Mouse (Mus musculus) frontal cortex, adult (tissue): ENCODE measurements around the gene Cygb.
"Not testable (repeated sequence)": the region's sequence is repeated elsewhere in the genome, so short reads cannot be mapped to it uniquely, and the experiment has no call there.

Experiments used
- ATAC-seq: cut with Nextera tagmentation; 2 replicates; pipeline ENCODE4 v1.9.2; 2017; ENCODE audit warnings: mild to moderate bottlenecking, moderate library complexity, mixed read lengths; ENCODE audit not compliant: low TSS enrichment

Cygb gene

GRCm38 (mm10) chr11:116636607-116637006, 17.5 kb downstream of the Cygb start:
- not testable (repeated sequence) for ATAC-seq

- ATAC-seq: no peak
Observed at GRCm38 (mm10) chr11:116632962-116633361, 21.2 kb downstream of the Cygb start.

DNA sequence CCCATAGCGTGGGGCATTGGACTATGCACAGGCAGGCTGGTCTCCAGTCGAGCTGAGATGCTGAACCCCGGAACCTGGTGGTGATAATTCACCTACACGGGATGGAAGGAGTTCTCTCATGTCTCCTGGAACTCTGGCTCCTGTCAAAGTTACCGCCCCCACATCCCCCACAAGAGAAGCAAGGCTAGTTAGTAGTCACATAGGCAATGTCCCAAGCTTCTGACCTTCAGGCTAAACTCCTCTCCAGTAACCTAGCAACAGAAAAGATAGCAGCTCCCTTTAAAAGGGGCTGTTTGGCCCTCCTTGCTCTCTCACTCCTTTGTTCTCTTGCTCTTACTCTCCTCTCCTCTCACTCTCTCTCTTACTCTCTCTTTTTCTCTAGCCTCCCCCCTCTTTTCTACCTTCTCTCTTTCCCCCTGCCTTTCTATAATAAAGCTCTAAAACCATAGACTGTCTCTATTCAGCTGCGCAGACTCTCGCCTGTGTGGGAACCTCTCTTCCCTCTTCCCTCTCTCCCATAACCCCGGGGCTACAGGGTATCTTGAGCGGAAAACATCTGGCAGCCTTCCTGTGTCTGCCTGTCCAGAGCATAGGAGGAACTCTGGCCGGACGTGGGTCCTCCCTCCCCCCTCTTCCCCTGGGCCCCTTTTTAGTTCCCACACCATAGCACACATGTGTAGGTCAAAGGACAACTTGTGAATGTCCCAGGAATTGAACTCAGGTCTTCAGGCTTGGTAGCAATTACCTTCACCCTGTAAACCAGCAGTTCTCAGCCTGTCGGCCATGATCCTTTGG, 23.7 kb downstream of the Cygb start:
- no peak for ATAC-seq

DNA sequence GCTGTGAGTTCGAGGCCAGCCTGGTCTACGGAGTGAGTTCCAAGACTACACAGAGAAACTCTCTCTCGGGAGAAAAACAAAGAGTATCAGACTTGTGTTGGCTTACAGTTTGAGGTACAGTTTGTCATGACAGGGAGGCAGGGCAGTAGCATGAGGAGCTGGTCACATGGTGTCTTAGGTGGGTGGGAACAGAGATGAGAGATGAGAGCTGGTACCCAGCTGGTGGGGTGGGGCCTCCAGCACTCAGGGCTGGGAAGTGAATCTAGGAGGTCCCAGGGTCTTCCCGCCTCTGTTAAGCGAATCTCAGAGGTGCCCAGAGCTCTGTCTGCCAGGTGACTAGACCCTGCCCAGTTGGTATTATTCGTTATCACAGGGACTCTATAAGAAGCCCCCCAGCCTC, 24.6 kb downstream of the Cygb start:
- no peak for ATAC-seq

DNA sequence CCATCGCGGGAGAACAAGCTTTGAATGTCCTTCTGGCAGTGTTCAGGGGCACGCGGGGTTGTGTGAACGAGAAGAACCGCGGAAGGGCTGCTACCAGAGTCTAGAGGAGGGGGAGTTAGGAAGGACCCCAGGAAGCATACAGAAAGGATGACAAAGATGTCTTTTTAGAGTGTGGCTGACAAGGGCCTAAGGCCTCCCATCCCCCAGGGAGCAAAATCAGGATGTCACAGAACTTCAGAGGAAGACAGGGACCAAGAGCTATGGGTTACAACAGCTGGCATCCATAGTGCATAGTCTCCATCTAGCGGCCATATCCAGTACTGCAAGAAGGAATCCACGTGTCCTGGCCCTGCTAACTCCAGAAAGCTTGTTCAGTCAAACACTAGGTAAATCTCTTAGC, 25.4 kb downstream of the Cygb start:
- ATAC-seq: peak; percentile 81; the same call in 1 of the 2 replicates

GRCm38 (mm10) chr11:116627072-116628020, 26.8 kb downstream of the Cygb start:
- no peak for ATAC-seq

- ATAC-seq: no peak
Observed at GRCm38 (mm10) chr11:116626299-116627071, 27.6 kb downstream of the Cygb start, which contains the start of gene Rhbdf2. Gene Rhbdf2 (minus strand): TSS chr11:116627019.

DNA sequence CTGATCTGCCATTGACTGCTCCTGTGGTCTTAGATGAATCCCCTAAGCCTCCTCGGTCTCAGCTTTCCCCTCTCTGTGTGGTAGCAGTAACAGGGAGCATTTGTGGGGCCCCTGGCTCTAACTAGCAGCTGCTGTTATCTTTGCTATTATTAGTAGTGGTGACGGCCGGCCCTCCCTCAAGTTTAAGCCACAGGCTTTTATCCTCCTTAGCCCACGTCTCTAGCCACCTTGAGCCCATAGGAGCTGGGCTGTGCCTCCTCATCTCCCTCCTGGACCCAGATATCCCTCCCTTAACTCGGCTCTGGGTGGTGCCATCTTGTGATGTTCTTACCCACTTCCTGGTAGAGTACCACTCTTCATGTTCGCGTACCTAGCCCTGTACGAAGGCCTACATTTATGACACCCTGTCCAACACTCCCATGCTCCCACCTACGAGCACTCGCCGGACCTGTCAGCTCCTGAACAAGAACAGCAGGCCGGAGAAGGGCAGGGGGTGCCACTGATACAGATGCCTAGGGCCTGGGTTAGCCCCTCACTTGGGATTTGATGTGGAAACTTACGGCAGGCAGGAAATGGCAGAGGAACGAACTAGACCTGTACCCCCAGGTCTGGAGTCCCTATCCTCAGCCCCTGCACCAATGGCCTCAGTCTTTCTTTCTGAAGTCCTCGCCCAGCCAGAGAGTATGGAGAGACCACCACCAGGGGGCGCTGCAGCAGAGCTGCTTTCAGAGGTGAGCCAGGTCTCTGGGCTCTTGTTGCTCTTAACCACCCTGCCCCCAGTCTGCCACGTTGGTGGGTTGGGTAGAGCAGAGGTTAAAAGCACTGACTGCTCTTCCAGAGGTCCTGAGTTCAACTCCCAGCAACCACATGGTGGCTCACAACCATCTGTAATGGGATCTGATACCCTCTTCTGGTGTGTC, 28.8 kb downstream of the Cygb start:
- ATAC-seq: no peak

- ATAC-seq: no peak
Observed at GRCm38 (mm10) chr11:116624131-116624832, 29.8 kb downstream of the Cygb start.

- no peak for ATAC-seq
Observed at GRCm38 (mm10) chr11:116623281-116624124, 30.6 kb downstream of the Cygb start.

DNA sequence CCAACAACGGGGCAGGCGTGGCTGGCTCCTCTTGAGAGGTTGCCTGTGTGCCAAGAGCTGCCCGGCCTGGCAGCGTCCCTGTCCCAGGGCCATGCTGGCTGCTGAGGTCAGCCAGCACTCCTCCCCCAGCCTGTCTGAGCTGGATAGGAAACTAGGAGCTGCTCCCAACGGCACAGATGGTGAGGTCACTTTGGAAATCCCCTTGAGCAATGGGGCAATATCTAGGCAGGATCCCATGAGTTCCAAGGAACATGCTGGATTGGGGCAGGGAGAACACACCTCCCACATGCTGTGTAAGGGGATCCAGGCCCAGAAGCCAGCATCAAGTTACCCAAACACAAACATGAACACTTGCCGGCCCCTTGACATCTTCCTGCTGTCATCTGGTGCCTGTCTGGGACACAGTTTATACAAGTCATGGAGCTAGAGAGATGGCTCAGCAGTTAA, 32.8 kb downstream of the Cygb start:
- ATAC-seq: peak; percentile 38; the same call in 1 of the 2 replicates

GRCm38 (mm10) chr11:116620559-116621253, 33.4 kb downstream of the Cygb start:
- no peak for ATAC-seq

DNA sequence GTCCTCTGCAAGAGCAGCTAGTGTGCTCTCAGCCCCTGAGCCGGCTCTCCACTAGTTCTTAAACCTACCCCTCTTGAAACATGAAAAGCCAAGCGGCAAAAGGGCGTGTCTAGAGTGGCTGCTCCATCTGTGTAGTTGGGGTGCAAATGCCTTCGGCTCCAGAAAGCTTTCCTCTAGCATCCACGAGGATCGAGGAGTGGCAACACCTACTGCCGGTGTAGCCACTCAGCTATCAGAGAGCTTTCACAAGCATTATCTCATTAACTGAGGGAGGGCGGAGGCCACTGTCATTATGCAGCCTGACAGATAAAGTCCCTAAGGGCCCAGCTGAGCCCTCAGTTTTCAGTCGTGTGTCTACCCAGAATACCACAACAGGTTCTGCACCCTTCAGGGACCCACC, 34.0 kb downstream of the Cygb start:
- no peak for ATAC-seq

DNA sequence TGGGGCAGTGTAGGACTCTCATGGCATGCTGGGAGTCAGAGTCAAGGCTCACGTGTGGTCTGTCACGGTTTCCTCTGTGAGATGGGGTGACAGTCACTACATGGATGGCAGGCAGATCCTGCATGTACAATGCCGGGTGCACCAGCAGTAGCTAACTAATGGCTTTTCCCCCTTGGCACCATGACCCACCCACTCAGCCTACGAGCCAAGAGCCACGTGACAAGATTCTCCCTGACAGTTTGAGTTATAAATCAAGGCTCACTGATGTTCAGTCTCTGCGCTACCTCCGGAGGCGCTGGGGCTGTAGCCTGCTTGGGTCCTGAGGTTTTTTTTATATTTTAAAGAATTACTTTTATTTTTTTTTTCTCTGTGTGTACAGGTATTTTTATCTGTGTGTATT, 34.6 kb downstream of the Cygb start:
- ATAC-seq: no peak

DNA sequence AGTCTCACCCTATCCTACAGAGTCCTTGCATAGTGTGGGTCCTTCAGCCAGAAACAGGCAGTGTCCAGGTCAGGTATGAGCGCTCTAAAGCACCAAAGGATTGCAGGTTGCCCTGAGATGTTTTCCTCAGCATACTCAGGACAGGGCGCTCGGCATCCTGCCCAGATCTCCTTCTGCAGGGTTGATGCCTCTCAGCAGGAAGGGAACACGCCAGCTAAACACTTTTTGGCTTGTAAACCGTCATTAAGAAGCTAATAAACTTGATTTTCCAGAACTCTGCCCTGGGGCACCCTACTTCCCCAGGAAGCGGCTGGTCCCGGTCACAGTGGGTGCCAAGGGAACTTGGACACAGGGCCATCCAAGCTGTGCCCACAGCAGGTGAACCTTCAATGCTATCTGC, 35.0 kb downstream of the Cygb start:
- no peak for ATAC-seq

DNA sequence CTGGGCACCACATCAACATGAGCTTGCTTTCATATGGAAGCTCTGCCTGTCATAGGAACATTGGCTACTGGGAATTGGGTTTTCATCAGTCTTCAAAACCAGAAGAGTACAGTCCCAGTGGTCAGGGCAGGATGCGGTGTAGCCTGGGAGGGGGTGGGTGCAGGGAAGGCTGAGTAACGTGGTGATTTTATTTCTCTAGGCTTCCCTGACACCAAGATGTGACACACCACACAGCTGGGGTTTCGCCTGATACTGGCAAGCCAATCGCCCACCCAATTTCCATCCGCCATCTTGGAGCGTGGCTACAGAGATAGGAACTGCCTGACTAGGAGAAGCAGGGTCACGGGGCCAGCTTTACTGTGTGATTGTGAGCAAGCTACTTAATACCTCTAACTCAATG, 35.4 kb downstream of the Cygb start:
- ATAC-seq: no peak

GRCm38 (mm10) chr11:116617641-116618040, 36.5 kb downstream of the Cygb start:
- ATAC-seq: no peak

DNA sequence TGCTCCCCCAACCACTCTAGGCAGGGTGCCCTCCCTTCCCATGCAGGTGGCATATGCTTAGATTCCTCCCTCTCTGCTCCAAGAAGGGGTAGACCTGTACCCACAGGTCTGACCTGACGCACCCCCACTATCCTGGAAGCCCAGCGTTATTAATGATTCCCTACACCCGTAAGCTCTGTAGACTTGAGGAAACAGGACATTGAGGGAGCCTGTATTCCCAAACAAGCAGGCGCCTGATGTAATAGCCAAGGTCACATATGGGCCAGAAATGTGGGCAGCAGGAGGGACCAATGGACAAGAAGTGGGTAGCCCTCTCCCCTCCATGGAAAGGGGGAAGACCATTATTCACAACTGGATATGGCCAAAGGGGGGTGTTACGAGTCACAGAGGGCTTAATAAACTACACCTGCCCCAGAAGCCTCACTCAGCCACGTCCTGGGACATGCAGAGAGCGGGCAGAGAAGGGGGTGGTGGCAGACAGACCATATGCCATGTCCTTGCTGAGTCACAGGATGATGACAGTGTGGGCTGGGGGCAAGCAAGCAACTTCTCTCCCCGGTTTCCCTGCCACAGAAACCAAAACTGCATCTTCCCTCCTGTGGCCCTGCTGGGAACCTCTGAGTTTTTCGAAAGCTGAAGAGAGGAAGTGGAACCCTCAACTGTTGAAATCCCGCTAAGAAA, 37.5 kb downstream of the Cygb start:
- ATAC-seq: no peak
